Mouse (Mus musculus) frontal cortex, postnatal 10 days (tissue): ENCODE data around the gene Dusp12.

ENCODE experiments used
- DNase-seq, 2 experiments: peaks; one replicate each; pipeline ENCODE4 v3.0.0; 2022; ENCODE audit warnings: low spot score in 2 of 2, mixed read lengths in 1 of 2

Dusp12 gene

DNA sequence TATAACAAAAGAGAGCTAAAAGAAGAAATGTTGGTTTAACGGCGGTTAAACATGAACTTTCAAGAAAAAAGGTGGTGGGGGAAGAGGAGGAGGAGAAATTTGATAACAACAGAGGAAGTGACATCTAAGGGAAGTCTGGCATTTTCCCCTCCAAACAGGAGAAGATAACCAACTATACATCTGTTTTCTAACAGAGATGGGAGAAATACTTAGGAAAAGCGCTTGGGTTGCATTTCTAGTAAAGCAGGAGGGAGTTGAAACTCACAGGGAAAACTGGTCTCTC is 23.0 kb downstream of the Dusp12 start:
- DNase-seq, result no peak

DNA sequence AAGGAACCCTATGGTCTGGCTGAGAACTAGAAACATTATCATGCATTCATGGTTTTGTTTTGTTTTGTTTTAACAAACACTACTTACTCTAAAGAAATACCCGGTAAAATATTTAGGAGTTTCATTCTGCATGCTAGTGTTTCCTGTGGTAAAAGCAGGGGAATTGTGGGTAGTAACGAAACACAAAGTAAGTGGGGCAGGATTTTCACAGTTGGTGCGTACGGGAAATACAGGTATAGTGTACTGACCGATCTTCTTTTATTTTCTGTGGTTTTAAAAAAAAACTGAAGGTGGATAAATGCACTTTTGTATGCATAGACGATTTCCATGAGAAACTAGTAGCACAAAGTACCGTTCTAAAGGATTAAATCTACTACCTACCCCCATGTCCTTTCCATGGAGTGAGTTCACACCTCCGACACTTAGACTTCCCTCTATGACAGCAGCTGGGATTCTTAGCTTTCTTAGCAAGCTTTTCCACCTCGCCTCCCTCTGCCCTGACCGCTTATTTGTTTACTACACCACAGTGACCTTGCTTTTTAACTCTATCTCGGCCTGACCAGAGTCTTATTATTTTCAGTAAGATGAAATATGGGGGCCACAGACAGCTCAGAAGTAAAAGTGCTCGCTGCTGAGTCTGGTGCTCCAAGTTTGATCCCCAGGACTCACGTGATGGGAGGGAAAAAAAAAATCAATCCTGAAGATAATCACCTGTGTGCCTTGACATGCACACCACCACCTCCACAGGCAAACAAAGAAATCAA is 23.5 kb downstream of the Dusp12 start:
- no peak for DNase-seq

DNA sequence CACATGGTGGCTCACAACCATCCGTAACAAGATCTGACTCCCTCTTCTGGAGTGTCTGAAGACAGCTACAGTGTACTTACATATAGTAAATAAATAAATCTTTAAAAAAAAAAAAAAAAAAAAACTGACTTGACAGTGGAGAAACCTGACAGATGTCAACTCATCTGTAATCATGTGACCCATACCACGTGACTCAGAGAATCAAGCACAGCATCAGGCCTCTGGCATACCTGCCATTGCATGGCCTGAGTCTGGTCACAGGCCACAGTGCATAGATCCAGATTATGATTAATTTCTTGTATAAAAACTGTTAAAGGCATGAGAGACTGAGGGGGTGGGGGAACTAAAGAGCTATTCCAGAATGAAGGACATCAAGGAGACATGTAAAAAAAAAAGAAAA is 26.5 kb downstream of the Dusp12 start:
- no peak for DNase-seq

DNA sequence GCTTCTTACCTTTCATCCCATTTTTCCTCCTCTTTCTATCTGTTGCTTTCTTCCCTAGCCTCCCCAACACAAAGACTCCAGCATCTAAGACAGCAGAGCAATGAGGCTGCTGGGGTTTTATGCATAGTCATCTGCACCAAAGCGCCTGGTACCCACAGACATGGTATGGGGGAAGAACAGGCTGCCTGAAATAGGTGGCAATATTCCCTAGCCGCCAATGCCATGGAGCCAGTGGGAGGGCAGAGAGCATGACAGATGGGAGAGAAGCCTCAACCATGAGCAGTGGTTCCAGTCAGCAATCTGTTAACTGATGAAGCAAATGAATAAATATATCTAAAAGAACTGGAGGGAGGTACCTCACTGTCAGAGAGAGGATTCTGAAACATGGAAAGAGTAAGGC is 28.0 kb downstream of the Dusp12 start:
- DNase-seq, result no peak

DNA sequence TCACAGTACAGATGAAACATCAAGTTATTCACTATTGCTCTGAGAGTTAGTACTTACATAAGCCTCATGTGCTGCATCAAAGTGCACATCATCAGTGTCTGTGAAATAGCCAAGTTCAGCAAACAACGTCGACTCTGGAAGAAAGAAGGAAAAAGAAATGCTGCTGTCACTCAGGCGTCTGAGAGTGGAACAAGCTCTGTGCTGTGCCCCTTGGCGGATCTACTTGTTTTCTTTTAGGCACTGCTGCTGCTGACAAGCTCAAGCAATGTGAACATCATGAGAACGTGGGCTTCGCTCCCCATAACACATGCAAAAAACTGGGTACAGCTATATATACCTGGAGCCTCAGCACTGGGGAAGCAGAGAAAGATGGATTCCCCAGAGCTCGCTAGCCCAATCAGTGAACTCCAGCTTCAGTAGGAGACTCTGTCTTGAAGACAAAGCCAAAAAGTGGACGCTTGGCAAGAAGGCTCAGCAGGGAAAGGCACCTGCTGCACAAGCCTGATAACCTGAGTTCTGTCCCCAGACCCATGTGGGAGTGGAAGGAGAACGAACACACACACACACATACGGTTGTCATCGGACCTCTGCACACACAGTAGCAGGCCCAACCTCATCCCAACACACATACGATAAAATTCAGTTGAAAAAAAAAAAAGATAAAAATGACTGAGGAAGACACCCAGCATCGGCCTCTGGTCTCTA is 30.1 kb downstream of the Dusp12 start:
- DNase-seq, result no peak

DNA sequence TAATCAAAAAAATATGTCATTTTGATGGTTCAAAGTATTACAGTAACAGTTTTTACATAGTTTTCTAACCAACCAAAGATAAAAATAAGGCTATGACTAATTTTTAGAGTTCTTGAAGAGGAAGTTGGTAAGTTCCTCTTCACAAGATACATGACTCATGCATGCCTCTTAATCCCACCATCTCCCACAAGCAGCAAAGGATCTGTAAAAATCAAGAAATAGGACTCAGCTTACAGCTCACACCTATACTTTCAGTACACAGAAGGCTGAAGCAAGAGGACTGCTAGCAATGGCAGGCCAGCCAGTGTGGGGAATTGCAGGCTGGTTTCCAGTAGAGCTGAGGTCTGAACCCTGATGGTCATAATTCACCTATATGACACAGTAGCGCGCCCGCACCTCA is 31.7 kb downstream of the Dusp12 start:
- no peak for DNase-seq

GRCm38 (mm10) chr1:170850637-170851624 is 34.4 kb downstream of the Dusp12 start:
- DNase-seq, result no peak

DNA sequence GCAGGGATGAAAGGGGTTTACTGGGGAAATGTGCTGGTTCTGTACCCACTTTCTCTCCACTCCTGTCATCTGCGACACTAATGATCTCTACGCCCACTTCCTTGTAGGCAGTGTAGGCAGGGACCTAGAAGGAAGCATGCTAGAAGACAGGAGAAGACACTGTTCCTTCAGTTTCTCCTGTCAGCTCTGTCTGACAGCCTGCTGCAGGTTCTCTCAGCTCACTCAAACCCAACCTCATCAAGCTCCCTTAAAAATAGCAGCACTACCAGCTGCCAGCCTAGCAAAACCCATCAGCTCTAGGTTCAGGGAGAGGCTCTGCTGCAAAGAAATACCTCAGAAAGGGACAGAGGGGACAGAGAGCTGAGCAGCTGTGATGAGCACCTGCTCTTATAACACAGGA is 35.3 kb downstream of the Dusp12 start:
- no peak for DNase-seq

GRCm38 (mm10) chr1:170845448-170846307 is 39.7 kb downstream of the Dusp12 start:
- DNase-seq, result no peak

- no peak for DNase-seq
Measured at GRCm38 (mm10) chr1:170844380-170844779, 41.0 kb downstream of the Dusp12 start.

DNA sequence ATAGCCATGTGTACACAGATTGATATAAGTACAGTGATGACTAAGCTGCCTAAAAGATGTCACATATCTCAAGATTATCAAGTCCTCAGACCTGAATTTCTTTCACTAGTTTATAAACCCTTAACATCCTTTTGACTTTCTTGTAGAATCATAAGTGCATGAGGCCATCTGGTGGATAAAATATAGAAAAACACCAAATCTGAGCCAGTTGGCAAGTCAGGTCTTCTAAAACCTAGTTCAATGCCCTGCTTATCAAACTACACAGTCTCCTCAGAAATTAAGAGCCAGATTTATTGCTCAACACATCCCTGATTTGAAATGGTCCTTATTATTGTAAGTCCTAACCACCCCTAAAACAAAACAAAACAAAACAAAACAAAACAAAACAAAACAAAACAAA is 45.7 kb downstream of the Dusp12 start:
- no peak for DNase-seq

GRCm38 (mm10) chr1:170834756-170835155 is 50.6 kb downstream of the Dusp12 start:
- DNase-seq, result no peak

DNA sequence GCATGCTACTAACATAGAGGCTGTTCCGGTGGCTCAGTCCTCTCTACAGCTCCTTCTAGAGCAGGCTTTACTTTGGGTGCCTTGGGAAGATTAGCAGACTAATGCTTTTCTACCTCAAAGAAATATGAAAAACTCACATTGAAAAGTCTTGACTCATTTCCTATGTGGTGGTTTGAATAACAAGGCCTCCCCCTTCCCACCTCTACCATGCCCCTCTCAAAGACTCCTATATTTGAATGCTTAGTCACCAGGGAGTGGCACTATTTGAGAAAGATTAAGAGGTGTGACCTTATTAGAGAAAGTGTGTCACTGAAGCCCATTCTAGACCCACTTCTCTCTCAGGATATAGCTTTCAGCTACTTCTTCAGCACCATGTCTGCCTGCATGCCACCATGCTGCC is 55.6 kb downstream of the Dusp12 start:
- DNase-seq, result no peak

- DNase-seq, result no peak
Measured at GRCm38 (mm10) chr1:170829344-170829743, 56.0 kb downstream of the Dusp12 start.
